ENCODE assay signal across 8 mouse cellular contexts in the genomic region with DNA sequence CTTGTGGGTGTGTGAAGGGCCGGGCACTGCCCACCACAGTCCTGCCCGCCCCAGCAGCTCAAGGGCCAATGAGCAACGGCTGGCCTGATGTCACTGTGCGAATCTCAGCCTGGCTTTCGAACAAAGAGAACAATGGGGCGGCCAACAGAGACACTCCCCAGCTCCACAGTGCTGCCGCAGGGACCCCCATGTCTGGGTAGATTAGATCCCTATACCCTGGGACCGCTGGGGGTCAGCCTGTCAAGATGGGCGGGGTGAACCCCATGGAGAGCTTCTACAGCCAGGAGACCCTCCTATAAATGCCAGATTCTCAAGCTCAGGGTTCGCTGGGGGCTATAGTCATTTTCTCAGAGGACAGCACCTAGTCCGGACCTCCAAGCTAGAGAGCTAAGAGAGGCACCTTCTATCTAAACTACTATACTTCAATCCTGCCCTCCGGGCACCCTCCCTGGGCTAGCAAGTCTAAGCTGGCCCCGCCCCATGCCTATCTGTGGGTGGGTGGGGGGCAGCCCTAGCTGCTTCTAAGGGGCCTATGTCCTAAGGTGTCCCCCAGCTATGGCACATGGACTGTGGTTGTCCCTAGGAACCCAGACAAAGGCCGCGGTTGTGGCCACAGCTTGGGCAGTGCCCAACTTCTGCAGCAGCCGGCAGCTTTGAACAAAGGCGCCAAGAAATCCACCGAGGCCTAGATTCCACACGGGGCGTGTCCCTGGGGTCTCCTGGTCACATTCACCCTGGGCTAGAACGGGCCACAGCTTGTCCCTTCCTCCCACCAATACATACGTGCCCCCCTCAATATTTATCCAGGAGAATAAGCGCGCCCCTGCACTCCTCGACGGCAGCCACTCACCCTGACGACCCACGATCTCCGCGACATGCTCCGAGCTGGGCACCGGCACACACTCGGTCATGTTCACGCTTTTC. TPM values are rescaled to one million over a fixed set of nuclear protein-coding genes. Genes with fewer than 3 reads are reported as not detected.
DNase-seq lines count a peak whose midpoint lies in the region; ATAC-seq and TF ChIP-seq lines count a peak whose summit lies in the region.

No protein-coding gene starts in this region.

- H3K79me2 ChIP-seq in heart, adult 2 months (replicated peaks; ENCODE audit: control insufficient read depth, insufficient read depth, low read length), result peaks cover 4% of the 10 kb centered on the region
- H3K79me2 ChIP-seq in MEL (ENCODE audit: control insufficient read depth, insufficient read depth, low read length, poor library complexity), result peaks cover 17% of the 10 kb centered on the region

- H3K4me3 ChIP-seq in heart, adult 2 months, result peak overlapping the region; percentile 57
- H3K4me3 ChIP-seq in MEL (ENCODE audit: control insufficient read depth in 1 of 2, insufficient read depth in 1 of 2, low read depth in 2 of 2, low read length in 2 of 2), result peak overlapping the region; percentile 34 to 69
- H3K4me3 ChIP-seq in forebrain, embryonic 12.5 days (replicated peaks), result peak overlapping the region; percentile 98
- H3K4me3 ChIP-seq in limb, embryonic 11.5 days (ENCODE audit: low read depth, low read length), result peak overlapping the region; percentile 99
- H3K4me3 ChIP-seq in midbrain, embryonic 16.5 days (ENCODE audit: low read depth, low read length), result peak overlapping the region; percentile 97

- no peak overlapping the region; the same call in 1 of the 2 replicates for H3K27ac ChIP-seq in heart, adult 2 months
- H3K27ac ChIP-seq in MEL (ENCODE audit: control insufficient read depth, low read depth, low read length), result no peak overlapping the region
- peak overlapping the region; percentile 97 for H3K27ac ChIP-seq in forebrain, embryonic 12.5 days
- H3K27ac ChIP-seq in limb, embryonic 11.5 days (replicated peaks; ENCODE audit: low read depth, low read length), result peak overlapping the region; percentile 78
- H3K27ac ChIP-seq in midbrain, embryonic 16.5 days (ENCODE audit: low read length), result peak overlapping the region; percentile 98

- no peaks in the 10 kb centered on the region for H3K9me3 ChIP-seq in MEL (replicated peaks; ENCODE audit: insufficient read depth, low read length)
- H3K9me3 ChIP-seq in forebrain, embryonic 12.5 days, result no peaks in the 10 kb centered on the region
- no peaks in the 10 kb centered on the region for H3K9me3 ChIP-seq in limb, embryonic 11.5 days (ENCODE audit: control insufficient read depth, low read length)
- no peaks in the 10 kb centered on the region for H3K9me3 ChIP-seq in midbrain, embryonic 16.5 days (replicated peaks; ENCODE audit: control insufficient read depth, low read length, poor library complexity, severe bottlenecking)

- intact Hi-C loops in heart, adult 2 months (cut with DNase I), result no loop called here

- no peak for TF ChIP-seq POLR2A in heart, adult 2 months (IDR thresholded peaks at IDR 0.05; ENCODE audit: insufficient read depth, low read depth, low read length)
- no peak for TF ChIP-seq POLR2A in MEL (IDR thresholded peaks at IDR 0.05; ENCODE audit: control insufficient read depth in 1 of 2, insufficient read depth in 1 of 2, low read depth in 1 of 2, low read length in 2 of 2, poor library complexity in 1 of 2)

- no peak for TF ChIP-seq RAD21 in MEL (IDR thresholded peaks at IDR 0.05; ENCODE audit: low read depth, low read length)

- no peaks in the 10 kb centered on the region for H3K27me3 ChIP-seq in heart, adult 2 months (ENCODE audit: control insufficient read depth, insufficient read depth, low read length)
- no peaks in the 10 kb centered on the region for H3K27me3 ChIP-seq in MEL (ENCODE audit: control insufficient read depth in 1 of 2, insufficient read depth in 2 of 2, low read length in 2 of 2)
- no peaks in the 10 kb centered on the region for H3K27me3 ChIP-seq in forebrain, embryonic 12.5 days
- no peaks in the 10 kb centered on the region for H3K27me3 ChIP-seq in limb, embryonic 11.5 days (ENCODE audit: control insufficient read depth, insufficient read depth, low read length)
- H3K27me3 ChIP-seq in midbrain, embryonic 16.5 days (ENCODE audit: control insufficient read depth, insufficient read depth, low read depth, low read length), result no peaks in the 10 kb centered on the region

- peak overlapping the region; percentile 91 for H3K4me2 ChIP-seq in forebrain, embryonic 12.5 days
- H3K4me2 ChIP-seq in limb, embryonic 11.5 days (ENCODE audit: low read depth, severe bottlenecking), result peak overlapping the region; percentile 90
- peak overlapping the region; percentile 95 for H3K4me2 ChIP-seq in midbrain, embryonic 16.5 days (ENCODE audit: low read length)

- H3K4me1 ChIP-seq in heart, adult 2 months (ENCODE audit: control insufficient read depth, insufficient read depth, low read length), result peaks cover 5% of the 10 kb centered on the region
- peaks cover 9 to 39% of the 10 kb centered on the region in 2 experiments for H3K4me1 ChIP-seq in MEL (ENCODE audit: control insufficient read depth in 1 of 2, insufficient read depth in 2 of 2, low read length in 2 of 2)
- H3K4me1 ChIP-seq in forebrain, embryonic 12.5 days, result peaks cover 41% of the 10 kb centered on the region
- peaks cover 37% of the 10 kb centered on the region for H3K4me1 ChIP-seq in limb, embryonic 11.5 days (ENCODE audit: control insufficient read depth, insufficient read depth, low read length)
- peaks cover 35% of the 10 kb centered on the region for H3K4me1 ChIP-seq in midbrain, embryonic 16.5 days (ENCODE audit: control insufficient read depth, insufficient read depth, low read length)

- 8% methylated on average over 34 of the region's 34 CpGs for WGBS in heart, adult 2 months
- 2% methylated on average over 34 of the region's 34 CpGs for WGBS in forebrain, embryonic 12.5 days
- 1% methylated on average over 34 of the region's 34 CpGs for WGBS in limb, embryonic 11.5 days
- WGBS in midbrain, embryonic 16.5 days, result 1% methylated on average over 34 of the region's 34 CpGs

- no peak for TF ChIP-seq EP300 in heart, adult 2 months (IDR thresholded peaks at IDR 0.05; ENCODE audit: insufficient read depth, low read depth, low read length)
- TF ChIP-seq EP300 in MEL (IDR thresholded peaks at IDR 0.05; ENCODE audit: low read depth in 1 of 2, low read length in 2 of 2), result no peak

- H3K36me3 ChIP-seq in heart, adult 2 months (ENCODE audit: control insufficient read depth, insufficient read depth, low read length), result no peaks in the 10 kb centered on the region
- H3K36me3 ChIP-seq in MEL (ENCODE audit: control insufficient read depth in 1 of 2, insufficient read depth in 2 of 2, low read length in 2 of 2), result peaks cover 0 to 22% of the 10 kb centered on the region in 2 experiments; a peak in 2 of 4 replicates
- H3K36me3 ChIP-seq in forebrain, embryonic 12.5 days (replicated peaks), result peaks cover 48% of the 10 kb centered on the region
- peaks cover 21% of the 10 kb centered on the region for H3K36me3 ChIP-seq in limb, embryonic 11.5 days (ENCODE audit: control insufficient read depth, insufficient read depth, low read length)
- peaks cover 28% of the 10 kb centered on the region for H3K36me3 ChIP-seq in midbrain, embryonic 16.5 days (ENCODE audit: control insufficient read depth, insufficient read depth, low read length)

- H3K9ac ChIP-seq in heart, adult 2 months (ENCODE audit: low read depth, low read length), result peak overlapping the region; percentile 91
- peak overlapping the region; percentile 62 for H3K9ac ChIP-seq in MEL (ENCODE audit: control insufficient read depth, low read depth, low read length, poor library complexity, severe bottlenecking)
- peak overlapping the region; percentile 100 for H3K9ac ChIP-seq in forebrain, embryonic 12.5 days
- H3K9ac ChIP-seq in limb, embryonic 11.5 days (ENCODE audit: low read length), result peak overlapping the region; percentile 96
- H3K9ac ChIP-seq in midbrain, embryonic 16.5 days (ENCODE audit: low read depth, low read length), result peak overlapping the region; percentile 100

- no peak for TF ChIP-seq CTCF in heart, adult 2 months (IDR thresholded peaks at IDR 0.05)
- no peak for TF ChIP-seq CTCF in MEL (IDR thresholded peaks at IDR 0.05 in 2 of 3, conservative IDR thresholded peaks at IDR 0.05 in 1 of 3; ENCODE audit: control insufficient read depth in 1 of 3, insufficient read depth in 1 of 3, low read depth in 2 of 3, low read length in 3 of 3, poor library complexity in 1 of 3, severe bottlenecking in 1 of 3)

- peak; percentile 80 for ATAC-seq in forebrain, embryonic 12.5 days (ENCODE audit: low FRiP score)
- peak; percentile 38; the same call in 1 of the 2 replicates for ATAC-seq in limb, embryonic 11.5 days (ENCODE audit: insufficient number of reproducible peaks, low FRiP score, low TSS enrichment, low read depth)
- ATAC-seq in midbrain, embryonic 16.5 days, result peak; percentile 82

- no peak for DNase-seq in heart, adult 2 months
- DNase-seq in heart, adult 18-20 months, result no peak
- no peak for DNase-seq in MEL (ENCODE audit: low read depth, low spot score)
- peak; percentile 73 for DNase-seq in limb, embryonic 11.5 days (ENCODE audit: low spot score)
- no peak for DNase-seq in B cell, adult 2 months
- DNase-seq in layer of hippocampus, adult 9-11 months, result no peak

RNA-seq across cellular contexts. Expression of a gene that starts 1.4 kb away (rescaled TPM):
- total RNA-seq in heart, adult 2 months (2021), result 1 to 10 TPM; 7.3 to 7.5 TPM
- polyA plus RNA-seq in heart, adult 2 months (2012; rRNA removed), result 5.8 and 7.9 TPM in 2 replicates
- total RNA-seq in heart, adult 18-20 months (2021), result 1 to 10 TPM; 6.4 to 7.8 TPM
- total RNA-seq in MEL (2012; rRNA removed), result 14.1 and 15.6 TPM in 2 replicates
- 10 to 100 TPM in 1 of 2 experiments, not detected in 1; 18.8 TPM for polyA plus RNA-seq in MEL (2012; ENCODE audit: insufficient read depth in 1 of 2, insufficient read length in 2 of 2, low read depth in 1 of 2, low replicate concordance in 2 of 2, missing spikeins in 1 of 2)
- 17.3 and 21.3 TPM in 2 replicates for polyA plus RNA-seq in forebrain, embryonic 12.5 days (2016; fragmentation: Nextera tagmentation; extraction: Ambion mirVana)
- 9.8 and 10.4 TPM in 2 replicates for polyA plus RNA-seq in limb, embryonic 11.5 days (2014; fragmentation: Nextera tagmentation; extraction: Ambion mirVana)
- 13.6 and 15.0 TPM in 2 replicates for polyA plus RNA-seq in midbrain, embryonic 16.5 days (2015; fragmentation: Nextera tagmentation; extraction: Ambion mirVana)

RNA-seq across cellular contexts. Expression of a gene that starts 13.3 kb away (rescaled TPM):
- 10 to 100 TPM; 86.5 to 95.2 TPM for total RNA-seq in heart, adult 2 months (2021)
- polyA plus RNA-seq in heart, adult 2 months (2012; rRNA removed), result 91.4 and 95.1 TPM in 2 replicates
- 10 to 100 TPM; 93.3 to 97.7 TPM for total RNA-seq in heart, adult 18-20 months (2021)
- total RNA-seq in MEL (2012; rRNA removed), result 81.4 and 86.9 TPM in 2 replicates
- polyA plus RNA-seq in MEL (2012; ENCODE audit: insufficient read depth in 1 of 2, insufficient read length in 2 of 2, low read depth in 1 of 2, low replicate concordance in 2 of 2, missing spikeins in 1 of 2), result 100 to 1,000 TPM in 1 of 2 experiments, not detected in 1; 289 TPM
- 312 and 327 TPM in 2 replicates for polyA plus RNA-seq in forebrain, embryonic 12.5 days (2016; fragmentation: Nextera tagmentation; extraction: Ambion mirVana)
- polyA plus RNA-seq in limb, embryonic 11.5 days (2014; fragmentation: Nextera tagmentation; extraction: Ambion mirVana), result 302 and 337 TPM in 2 replicates
- 174 and 188 TPM in 2 replicates for polyA plus RNA-seq in midbrain, embryonic 16.5 days (2015; fragmentation: Nextera tagmentation; extraction: Ambion mirVana)

RNA-seq across cellular contexts. Expression of a gene that starts 20.6 kb away (rescaled TPM):
- total RNA-seq in heart, adult 2 months (2021), result 1,000 to 10,000 TPM; 1,743 to 1,981 TPM
- polyA plus RNA-seq in heart, adult 2 months (2012; rRNA removed), result 5,192 and 5,251 TPM in 2 replicates
- 1,000 to 10,000 TPM; 1,809 to 1,881 TPM for total RNA-seq in heart, adult 18-20 months (2021)
- total RNA-seq in MEL (2012; rRNA removed), result 879 and 935 TPM in 2 replicates
- 100 to 1,000 TPM in 1 of 2 experiments, not detected in 1; 481 TPM for polyA plus RNA-seq in MEL (2012; ENCODE audit: insufficient read depth in 1 of 2, insufficient read length in 2 of 2, low read depth in 1 of 2, low replicate concordance in 2 of 2, missing spikeins in 1 of 2)
- 371 and 400 TPM in 2 replicates for polyA plus RNA-seq in forebrain, embryonic 12.5 days (2016; fragmentation: Nextera tagmentation; extraction: Ambion mirVana)
- 527 and 533 TPM in 2 replicates for polyA plus RNA-seq in limb, embryonic 11.5 days (2014; fragmentation: Nextera tagmentation; extraction: Ambion mirVana)
- polyA plus RNA-seq in midbrain, embryonic 16.5 days (2015; fragmentation: Nextera tagmentation; extraction: Ambion mirVana), result 455 and 532 TPM in 2 replicates

RNA-seq across cellular contexts. Expression of a gene that starts 29.8 kb away (rescaled TPM):
- under 1 TPM; 0.50 to 0.63 TPM for total RNA-seq in heart, adult 2 months (2021)
- 2.0 and 2.7 TPM in 2 replicates for polyA plus RNA-seq in heart, adult 2 months (2012; rRNA removed)
- total RNA-seq in heart, adult 18-20 months (2021), result 1 to 10 TPM in 1 of 2 experiments, under 1 TPM in 1; 0.69 to 1.2 TPM
- 0.19 TPM in 1 of 2 replicates, not detected in the other for total RNA-seq in MEL (2012; rRNA removed)
- under 1 TPM in 1 of 2 experiments, not detected in 1; 0.19 TPM for polyA plus RNA-seq in MEL (2012; ENCODE audit: insufficient read depth in 1 of 2, insufficient read length in 2 of 2, low read depth in 1 of 2, low replicate concordance in 2 of 2, missing spikeins in 1 of 2)
- 0.23 and 0.40 TPM in 2 replicates for polyA plus RNA-seq in forebrain, embryonic 12.5 days (2016; fragmentation: Nextera tagmentation; extraction: Ambion mirVana)
- 0.49 and 0.61 TPM in 2 replicates for polyA plus RNA-seq in limb, embryonic 11.5 days (2014; fragmentation: Nextera tagmentation; extraction: Ambion mirVana)
- 9.6 and 11.0 TPM in 2 replicates for polyA plus RNA-seq in midbrain, embryonic 16.5 days (2015; fragmentation: Nextera tagmentation; extraction: Ambion mirVana)

RNA-seq across cellular contexts. Expression of a gene that starts 37.9 kb away (rescaled TPM):
- total RNA-seq in heart, adult 2 months (2021), result 10 to 100 TPM; 71.9 to 84.5 TPM
- 80.9 and 85.2 TPM in 2 replicates for polyA plus RNA-seq in heart, adult 2 months (2012; rRNA removed)
- 10 to 100 TPM; 75.6 to 80.1 TPM for total RNA-seq in heart, adult 18-20 months (2021)
- 2.4 and 3.9 TPM in 2 replicates for total RNA-seq in MEL (2012; rRNA removed)
- polyA plus RNA-seq in MEL (2012; ENCODE audit: insufficient read depth in 1 of 2, insufficient read length in 2 of 2, low read depth in 1 of 2, low replicate concordance in 2 of 2, missing spikeins in 1 of 2), result 10 to 100 TPM in 1 of 2 experiments, not detected in 1; 16.5 TPM
- 0.17 and 0.55 TPM in 2 replicates for polyA plus RNA-seq in forebrain, embryonic 12.5 days (2016; fragmentation: Nextera tagmentation; extraction: Ambion mirVana)
- 0.28 and 0.41 TPM in 2 replicates for polyA plus RNA-seq in limb, embryonic 11.5 days (2014; fragmentation: Nextera tagmentation; extraction: Ambion mirVana)
- 0.38 and 0.40 TPM in 2 replicates for polyA plus RNA-seq in midbrain, embryonic 16.5 days (2015; fragmentation: Nextera tagmentation; extraction: Ambion mirVana)

Comparison
In these comparisons a context has a peak if more than half of its experiments do, and no peak if none do; other contexts are left out.
1. H3K27ac ChIP-seq: peak in forebrain, embryonic 12.5 days (single experiment), limb, embryonic 11.5 days (single experiment) and midbrain, embryonic 16.5 days (single experiment); none in heart, adult 2 months (single experiment) and MEL (single experiment).
2. Peak in every context shown above with its lines, with median percentiles within 50 percentile points of each other: H3K4me3 ChIP-seq, H3K9ac ChIP-seq, ATAC-seq and H3K4me2 ChIP-seq.